Mouse (Mus musculus) embryonic facial prominence, embryonic 12.5 days (tissue): ENCODE data around the gene Cwc27. TPM values are rescaled to one million over a fixed set of nuclear protein-coding genes. Genes with fewer than 3 reads are reported as not detected.

Source experiments
- ATAC-seq: fragments of 200-750 bp; cut with Nextera tagmentation; 2 replicates; pipeline ENCODE4 v1.8.0; 2017; ENCODE audit not compliant: insufficient number of reproducible peaks, insufficient read depth, low FRiP score, low TSS enrichment
- H3K27ac ChIP-seq: fragments of 300-500 bp; sonication (generic); 2 replicates; pipeline ENCODE4 v1.5.1; 2016; ENCODE audit warnings: mild to moderate bottlenecking
- H3K27me3 ChIP-seq: fragments of 300-500 bp; sonication (generic); 2 replicates; pipeline ENCODE4 v1.6.1; 2016; ENCODE audit warnings: mild to moderate bottlenecking, moderate library complexity
- H3K36me3 ChIP-seq: fragments of 300-500 bp; sonication (generic); 2 replicates; pipeline ENCODE4 v1.6.1; 2016; ENCODE audit warnings: mild to moderate bottlenecking
- H3K4me1 ChIP-seq: fragments of 300-500 bp; sonication (generic); 2 replicates; pipeline ENCODE4 v1.6.1; 2016
- H3K4me2 ChIP-seq: fragments of 300-500 bp; sonication (generic); replicated peaks from 2 replicates; pipeline ENCODE4 v1.6.1; 2016; ENCODE audit warnings: mild to moderate bottlenecking, moderate library complexity
- H3K4me3 ChIP-seq: fragments of 300-500 bp; sonication (generic); 2 replicates; pipeline ENCODE4 v1.5.1; 2016; ENCODE audit warnings: mild to moderate bottlenecking
- H3K9ac ChIP-seq: fragments of 300-500 bp; sonication (generic); 2 replicates; pipeline ENCODE4 v1.6.1; 2016; ENCODE audit warnings: mild to moderate bottlenecking, moderate library complexity
- H3K9me3 ChIP-seq: fragments of 300-500 bp; sonication (generic); 2 replicates; pipeline ENCODE4 v1.6.1; 2016; ENCODE audit warnings: mild to moderate bottlenecking, moderate library complexity
- WGBS: fragments of 180-500 bp; shearing (Covaris S2); methylation state at CpG from one replicate; pipeline ENCODE4 v1.1.7; 2016; 5-methylcytosine and 5-hydroxymethylcytosine counted together
- polyA plus RNA-seq: library from polyadenylated mRNA; unstranded; fragments of >200 nt; fragmentation: Nextera tagmentation; extraction: Ambion mirVana; gene quantifications from 2 replicates; pipeline ENCODE4 v1.2.1, GENCODE M21; 2016

Gene Cwc27
- polyA plus RNA-seq, 1 experiment from 2014 or later, result 34.5 TPM

DNA sequence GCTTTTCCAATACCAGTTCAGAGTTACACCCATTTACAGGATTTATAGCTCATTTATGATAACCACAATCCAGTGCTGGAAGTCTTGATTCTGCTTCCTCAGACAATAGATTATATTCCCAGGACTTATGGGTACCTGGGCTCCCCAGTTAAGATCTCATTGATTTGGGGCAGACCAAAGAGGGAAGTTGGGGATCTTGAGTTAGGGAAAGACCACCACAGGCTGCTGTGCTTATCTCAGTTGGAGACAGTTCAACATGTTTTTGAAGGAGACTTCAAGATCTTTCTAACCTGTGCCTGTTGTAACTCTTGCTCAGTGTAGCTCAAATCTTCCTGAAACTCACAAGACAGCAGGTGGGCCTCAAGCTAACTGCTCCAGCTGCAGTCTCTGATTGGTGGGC is 4.2 kb upstream of the Cwc27 start:
- Histone ChIP-seq H3K36me3 (0 out of 2 replicates have a peak, but pooled peaks cover 5% of the 10 kb centered on the region), H3K9me3 (no peaks in the 10 kb centered on the region), H3K27ac (no peak overlapping the region), H3K4me2 (no peak overlapping the region), H3K9ac (no peak overlapping the region), H3K27me3 (no peaks in the 10 kb centered on the region), H3K4me3 (no peak overlapping the region), H3K4me1 (peaks cover 17% of the 10 kb centered on the region)
- no peak for ATAC-seq

DNA sequence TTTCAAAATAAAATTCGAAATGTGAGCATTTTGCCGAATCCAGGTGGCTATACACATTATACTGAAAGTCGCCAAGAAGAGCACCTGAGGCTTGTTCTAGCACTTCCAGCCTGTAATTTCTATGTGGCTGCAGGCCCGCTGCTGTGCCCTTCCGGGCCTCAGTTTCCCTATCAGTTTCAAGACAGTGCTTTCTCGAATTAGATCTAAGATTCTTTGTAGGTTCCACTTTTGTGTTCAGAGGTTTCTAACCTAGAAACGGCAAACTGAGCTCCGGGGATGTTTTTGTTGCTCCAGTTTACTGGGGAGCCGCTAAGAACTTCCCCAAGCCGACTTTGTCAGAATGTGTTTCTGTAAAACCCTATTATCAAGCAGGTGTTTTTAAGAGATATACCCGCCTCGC is 754 bp upstream of the Cwc27 start:
- Histone ChIP-seq H3K9ac (peak overlapping the region; percentile 80), H3K27me3 (no peaks in the 10 kb centered on the region), H3K4me3 (peak overlapping the region; percentile 76), H3K36me3 (no peaks in the 10 kb centered on the region), H3K4me1 (peaks cover 19% of the 10 kb centered on the region), H3K4me2 (peak overlapping the region; percentile 69), H3K27ac (no peak overlapping the region), H3K9me3 (no peaks in the 10 kb centered on the region)
- no peak for ATAC-seq
- WGBS, result 58% methylated on average over 12 of the region's 12 CpGs

DNA sequence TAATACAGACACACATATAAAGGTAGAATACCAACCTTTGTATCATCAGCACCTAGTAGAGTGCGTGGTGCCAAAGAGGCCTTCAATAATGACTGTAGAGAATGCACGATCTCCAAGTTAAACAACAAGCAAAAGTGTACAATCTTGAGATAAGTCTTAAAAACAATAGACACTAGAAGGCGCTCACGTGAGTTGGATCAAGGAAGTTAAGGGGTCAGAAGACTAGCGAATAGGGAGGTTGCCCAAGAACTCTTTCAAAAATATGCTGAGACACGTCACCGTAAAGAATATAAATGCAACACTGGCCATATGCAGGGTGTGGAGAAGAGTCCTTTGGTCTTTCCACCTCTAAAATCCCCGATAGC is 690 bp downstream of the Cwc27 start:
- H3K9me3 ChIP-seq, result no peaks in the 10 kb centered on the region
- no peaks in the 10 kb centered on the region for H3K36me3 ChIP-seq
- no peaks in the 10 kb centered on the region for H3K27me3 ChIP-seq
- peak overlapping the region; percentile 69 for H3K4me2 ChIP-seq
- peak overlapping the region; percentile 80 for H3K9ac ChIP-seq
- peak overlapping the region; percentile 67 for H3K27ac ChIP-seq
- peaks cover 13% of the 10 kb centered on the region for H3K4me1 ChIP-seq
- H3K4me3 ChIP-seq, result peak overlapping the region; percentile 76
- 9% methylated on average over 8 of the region's 8 CpGs for WGBS
- ATAC-seq, result no peak

DNA sequence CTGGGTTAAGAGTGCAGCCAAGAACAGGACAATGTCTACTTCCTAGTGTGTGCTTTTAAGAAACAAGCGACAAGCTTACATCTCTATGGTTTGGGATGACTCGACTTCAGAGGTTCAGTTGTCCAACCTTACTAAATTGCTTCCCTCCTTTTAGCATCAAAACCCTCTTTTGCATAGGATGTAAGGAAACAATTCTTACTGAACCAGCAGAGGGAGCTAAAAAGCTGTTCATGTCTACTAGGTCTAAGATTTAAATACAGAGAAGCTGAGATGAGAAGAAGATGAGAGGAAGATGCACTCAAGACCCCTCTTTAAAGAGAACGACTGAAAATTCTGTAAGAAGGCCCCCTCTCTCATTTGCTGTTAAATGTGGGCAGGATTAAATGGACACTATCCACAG is 11.3 kb downstream of the Cwc27 start:
- 55% methylated on average over 3 of the region's 3 CpGs for WGBS
- H3K27ac ChIP-seq, result no peak overlapping the region
- no peak overlapping the region for H3K4me2 ChIP-seq
- no peaks in the 10 kb centered on the region for H3K9me3 ChIP-seq
- H3K4me3 ChIP-seq, result no peak overlapping the region
- H3K4me1 ChIP-seq, result no peaks in the 10 kb centered on the region
- no peaks in the 10 kb centered on the region for H3K27me3 ChIP-seq
- no peak overlapping the region for H3K9ac ChIP-seq
- 0 out of 2 replicates have a peak, but pooled peaks cover 3% of the 10 kb centered on the region for H3K36me3 ChIP-seq
- ATAC-seq, result no peak

DNA sequence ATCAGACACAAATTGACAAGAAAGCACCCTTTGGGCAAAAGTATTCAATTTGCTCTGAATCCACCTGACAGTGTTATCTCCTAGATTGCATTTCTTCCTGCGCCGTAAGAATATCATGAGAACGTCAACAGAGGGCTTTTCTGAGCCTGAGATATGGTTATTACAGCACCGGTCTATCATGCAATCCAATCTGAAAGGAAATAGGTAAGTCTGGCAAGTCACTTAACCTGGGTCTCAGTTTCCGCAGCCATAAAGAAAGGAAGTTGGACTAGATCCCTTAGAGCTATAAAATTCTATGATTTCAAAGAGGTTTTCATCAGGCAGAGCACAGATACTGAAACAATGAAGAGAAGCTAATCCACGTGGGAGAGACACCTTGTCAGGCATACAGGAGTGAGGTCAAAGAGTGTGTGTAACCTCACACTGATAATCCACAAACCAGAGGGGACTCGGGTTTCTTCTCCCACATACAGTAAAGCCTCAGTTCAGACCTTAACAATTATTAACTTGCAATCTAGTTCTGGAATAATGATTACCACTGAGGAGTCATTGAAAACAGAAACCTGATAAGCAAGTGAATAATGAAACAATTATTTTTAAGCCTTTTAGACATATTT is 17.3 kb downstream of the Cwc27 start:
- H3K9ac ChIP-seq, result no peak overlapping the region
- WGBS, result 77% methylated on average over 7 of the region's 7 CpGs
- H3K4me3 ChIP-seq, result no peak overlapping the region
- H3K36me3 ChIP-seq, result peaks cover 11% of the 10 kb centered on the region
- H3K4me1 ChIP-seq, result no peaks in the 10 kb centered on the region
- no peak overlapping the region for H3K27ac ChIP-seq
- no peaks in the 10 kb centered on the region for H3K9me3 ChIP-seq
- no peak overlapping the region for H3K4me2 ChIP-seq
- H3K27me3 ChIP-seq, result no peaks in the 10 kb centered on the region
- ATAC-seq, result no peak; the same call in 1 of the 2 replicates

DNA sequence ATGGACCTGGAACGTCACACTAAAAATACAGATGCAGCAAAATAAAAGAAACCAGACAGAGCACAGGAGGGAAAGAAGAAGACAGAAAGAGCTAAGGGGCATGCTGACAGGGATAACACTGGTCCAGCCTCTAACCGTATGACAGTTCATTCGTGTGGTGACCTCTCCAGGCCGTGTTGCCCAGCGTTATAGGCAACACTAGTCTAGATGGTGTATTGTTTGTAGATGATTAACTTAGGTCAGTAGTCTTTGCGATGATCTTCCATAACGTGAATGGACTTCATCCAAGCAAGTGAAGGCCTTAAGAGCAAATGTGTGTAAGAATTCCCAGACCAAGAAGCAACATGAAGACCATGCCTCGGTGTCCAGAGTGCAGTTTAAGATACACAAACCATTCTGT is 17.9 kb downstream of the Cwc27 start:
- no peak for ATAC-seq
- Histone ChIP-seq H3K27me3 (no peaks in the 10 kb centered on the region), H3K4me1 (no peaks in the 10 kb centered on the region), H3K9ac (no peak overlapping the region), H3K9me3 (no peaks in the 10 kb centered on the region), H3K27ac (no peak overlapping the region), H3K36me3 (peaks cover 11% of the 10 kb centered on the region), H3K4me2 (no peak overlapping the region), H3K4me3 (no peak overlapping the region)
- WGBS, result 94% methylated on average over 8 of the region's 8 CpGs

DNA sequence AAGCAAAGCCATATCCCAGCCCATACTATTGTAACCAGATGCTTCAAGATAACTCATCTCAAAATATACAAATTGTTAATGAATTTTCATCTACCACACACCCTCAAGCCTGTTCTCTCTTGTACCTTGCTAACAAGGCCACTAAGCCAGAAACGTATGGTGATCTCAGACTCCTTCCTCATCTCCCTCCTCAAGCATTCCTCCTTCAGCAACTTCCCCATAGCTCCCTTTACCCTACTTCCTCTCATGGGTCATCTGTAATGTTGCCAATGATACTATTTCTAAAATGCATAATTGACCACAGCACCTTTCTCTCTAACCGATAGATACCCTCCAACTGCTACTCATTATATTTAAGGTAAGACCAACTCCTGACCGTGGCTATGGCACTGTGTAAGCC is 22.5 kb downstream of the Cwc27 start:
- H3K4me1 ChIP-seq, result no peaks in the 10 kb centered on the region

DNA sequence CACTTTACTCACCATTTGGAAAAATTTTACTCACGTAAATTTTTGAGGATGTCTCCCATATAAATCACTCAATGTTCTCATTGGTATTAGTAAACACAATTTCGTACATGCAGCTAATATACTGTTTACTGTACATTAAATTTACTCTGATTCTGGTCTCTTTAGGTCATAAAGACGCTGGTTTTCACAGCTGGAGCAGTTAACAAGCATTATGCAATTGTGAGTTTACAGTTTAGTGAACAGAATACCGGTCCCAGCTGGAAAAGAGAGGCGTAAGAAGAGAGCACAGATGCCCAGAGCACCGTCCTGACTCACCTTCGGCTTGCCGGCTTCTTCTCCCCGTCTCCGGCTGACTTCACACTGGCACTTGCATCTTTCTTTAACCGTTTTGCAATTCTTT is 24.8 kb downstream of the Cwc27 start, which contains the start of gene Srek1ip1:
Srek1ip1 (plus strand) TSS at position 301 of the 400 bp plus-strand sequence.
- H3K4me3 ChIP-seq, result no peak within 1 kb of the TSS
- no peak within 1 kb of the TSS for H3K9ac ChIP-seq
- 87% methylated on average over 11 of the region's 11 CpGs for WGBS
- no peaks in the 10 kb centered on the region for H3K9me3 ChIP-seq
- no peak within 1 kb of the TSS for H3K4me2 ChIP-seq
- no peak for ATAC-seq
- peaks cover 3% of the 10 kb centered on the region; the same call in 1 of the 2 replicates for H3K36me3 ChIP-seq
- no peaks in the 10 kb centered on the region for H3K4me1 ChIP-seq
- no peak within 1 kb of the TSS for H3K27ac ChIP-seq
- H3K27me3 ChIP-seq, result no peaks in the 10 kb centered on the region

More for the DNA sequence above, 22.5 kb downstream of the Cwc27 start:
- Histone ChIP-seq H3K36me3 (peaks cover 8% of the 10 kb centered on the region), H3K9me3 (no peaks in the 10 kb centered on the region), H3K4me3 (no peak overlapping the region), H3K27ac (no peak overlapping the region), H3K27me3 (no peaks in the 10 kb centered on the region), H3K4me2 (no peak overlapping the region), H3K9ac (no peak overlapping the region)
- no peak for ATAC-seq
- WGBS, result 83% methylated on average over 3 of the region's 3 CpGs

DNA sequence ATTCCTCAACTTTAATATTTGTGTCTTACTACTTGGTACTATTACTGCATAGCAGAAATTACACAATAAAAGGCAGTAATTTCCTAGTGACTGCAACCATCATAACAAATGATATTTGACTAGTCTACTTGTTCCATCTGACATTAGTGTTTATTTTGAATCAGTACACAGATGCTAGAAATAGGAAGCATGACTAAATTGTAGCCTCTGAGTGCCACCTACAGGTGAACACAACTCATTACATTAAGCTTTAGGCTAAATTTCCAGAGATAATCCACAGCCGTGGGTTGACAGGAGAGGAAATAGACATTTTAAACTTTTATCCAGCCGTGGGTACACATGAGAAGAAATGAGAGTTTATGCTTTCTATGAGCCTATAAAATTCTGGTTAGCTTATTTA is 27.3 kb downstream of the Cwc27 start:
- Histone ChIP-seq H3K27ac (no peak overlapping the region), H3K4me3 (no peak overlapping the region), H3K9ac (no peak overlapping the region), H3K4me1 (no peaks in the 10 kb centered on the region), H3K4me2 (no peak overlapping the region), H3K36me3 (no peaks in the 10 kb centered on the region; the same call in 1 of the 2 replicates), H3K9me3 (no peaks in the 10 kb centered on the region), H3K27me3 (no peaks in the 10 kb centered on the region)
- WGBS, result 17% methylated on average over 2 of the region's 2 CpGs
- no peak for ATAC-seq

DNA sequence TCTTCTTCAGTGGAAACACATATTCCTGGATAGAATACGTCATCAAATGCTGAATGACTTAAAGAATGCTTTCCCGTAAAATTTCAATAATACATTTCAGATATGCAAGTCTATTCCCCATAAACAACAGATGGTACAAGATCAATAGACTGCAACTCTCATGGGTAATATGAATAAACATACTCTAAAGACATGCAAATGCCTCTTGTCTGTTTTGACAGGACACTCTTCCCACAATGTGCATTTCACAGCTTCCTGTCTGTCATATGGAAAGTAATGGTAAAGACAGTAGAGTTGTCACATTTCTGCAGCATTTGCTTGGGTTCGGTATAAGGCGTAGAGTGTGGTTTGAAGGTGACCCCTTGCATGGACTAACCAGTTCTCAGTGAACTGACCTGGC is 29.7 kb downstream of the Cwc27 start:
- Histone ChIP-seq H3K4me2 (no peak overlapping the region), H3K9ac (no peak overlapping the region), H3K27me3 (no peaks in the 10 kb centered on the region), H3K27ac (no peak overlapping the region), H3K4me1 (no peaks in the 10 kb centered on the region), H3K4me3 (no peak overlapping the region), H3K36me3 (peaks cover 9% of the 10 kb centered on the region), H3K9me3 (0 out of 2 replicates have a peak, but pooled peaks cover 2% of the 10 kb centered on the region)
- ATAC-seq, result no peak
- WGBS, result 96% methylated on average over 4 of the region's 4 CpGs

DNA sequence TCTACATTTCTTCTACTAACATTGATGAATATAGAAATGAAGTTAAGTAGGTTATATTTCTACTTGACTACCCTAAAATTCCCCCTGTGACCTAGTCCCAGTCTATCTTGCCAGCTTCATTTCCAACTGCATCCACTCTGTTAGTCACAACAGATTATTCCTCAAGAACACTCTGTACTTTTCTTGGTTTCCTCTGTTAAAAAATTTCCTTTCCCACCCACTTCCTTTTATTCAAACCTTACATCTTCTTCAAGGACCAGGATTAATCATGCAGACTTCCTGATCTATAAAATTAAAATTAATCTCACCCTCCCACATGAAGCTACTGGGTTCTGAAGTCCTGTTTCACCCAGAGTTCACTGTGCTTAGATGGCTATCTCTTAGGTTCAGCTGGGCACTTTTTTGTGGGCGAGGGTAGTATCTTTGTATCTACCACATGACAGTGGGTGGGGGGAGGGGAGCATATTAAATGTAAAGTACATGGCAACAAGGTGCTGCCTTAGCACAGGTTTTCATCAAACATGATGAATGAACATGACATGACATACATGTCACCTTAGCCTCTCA is 37.8 kb downstream of the Cwc27 start:
- Histone ChIP-seq H3K4me3 (no peak overlapping the region), H3K4me2 (no peak overlapping the region), H3K27ac (no peak overlapping the region), H3K9ac (no peak overlapping the region), H3K27me3 (no peaks in the 10 kb centered on the region), H3K36me3 (peaks cover 9% of the 10 kb centered on the region), H3K4me1 (no peaks in the 10 kb centered on the region), H3K9me3 (0 out of 2 replicates have a peak, but pooled peaks cover 2% of the 10 kb centered on the region)
- WGBS, result 82% methylated on average over 1 of the region's 1 CpGs
- no peak for ATAC-seq

DNA sequence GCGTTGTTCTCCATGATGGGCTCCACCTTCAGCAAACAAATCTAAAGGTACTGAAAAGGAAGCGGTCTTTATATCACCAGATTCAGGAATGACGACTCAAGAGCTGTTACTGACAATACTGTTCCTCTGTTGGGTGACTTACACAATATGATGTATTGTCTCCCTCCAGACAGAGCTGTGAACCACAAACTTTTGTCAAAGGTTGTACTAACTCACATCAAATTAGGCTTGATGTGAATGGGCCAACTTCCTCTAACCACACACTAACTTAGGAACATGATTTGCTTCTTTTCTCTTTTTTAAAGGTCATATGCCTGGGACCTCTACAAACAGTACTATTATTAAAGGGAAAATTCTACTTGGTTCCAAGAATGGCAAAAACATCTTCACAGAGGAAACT is 53.7 kb downstream of the Cwc27 start:
- H3K36me3 ChIP-seq, result no peaks in the 10 kb centered on the region
- no peak overlapping the region for H3K4me3 ChIP-seq
- H3K9ac ChIP-seq, result no peak overlapping the region
- ATAC-seq, result no peak
- H3K27me3 ChIP-seq, result no peaks in the 10 kb centered on the region
- H3K9me3 ChIP-seq, result no peaks in the 10 kb centered on the region
- H3K4me2 ChIP-seq, result no peak overlapping the region
- WGBS, result 79% methylated on average over 3 of the region's 3 CpGs
- no peak overlapping the region for H3K27ac ChIP-seq
- no peaks in the 10 kb centered on the region for H3K4me1 ChIP-seq
